Mouse (Mus musculus) erythroid progenitor cell, adult 5-6 weeks (primary cell): ENCODE data around the gene Fubp3. TPM values are rescaled to one million over a fixed set of nuclear protein-coding genes. Genes with fewer than 3 reads are reported as not detected.
"Not testable (repeated sequence)": the region's sequence is repeated elsewhere in the genome, so short reads cannot be mapped to it uniquely, and the experiment has no call there.

ENCODE experiments used
- ATAC-seq: replicated peaks from 2 replicates; pipeline ENCODE4 v1.8.0; 2016; ENCODE audit warnings: moderate number of reproducible peaks, mild to moderate bottlenecking, moderate TSS enrichment, inconsistent platforms; ENCODE audit not compliant: poor library complexity, low FRiP score, severe bottlenecking
- total RNA-seq, 2 experiments: library from RNA; stranded (forward) in 1 of 2; stranded (reverse) in 1 of 2; fragments of 150-400 nt in 1 of 2; fragments of 186-747, 209-891 nt in 1 of 2; gene quantifications; 2 replicates each; pipeline versions ENCODE4 v1.2.3 to v1.2.4; 2015 to 2017; ENCODE audit warnings: low replicate concordance in 2 of 2

The Fubp3 gene
- total RNA-seq (2015; ENCODE audit: low replicate concordance) (3.4 and 3.6 TPM in 2 replicates), total RNA-seq (2017; ENCODE audit: low replicate concordance) (3.6 and 5.0 TPM in 2 replicates)

- ATAC-seq, result peak; percentile 76
Observed at GRCm38 (mm10) chr2:31572051-31572914, at the start of gene Fubp3. Gene Fubp3, plus strand, starts transcription at chr2:31572651.

GRCm38 (mm10) chr2:31524641-31525040 is 47.8 kb upstream of the Fubp3 start:
- ATAC-seq, result no peak

- ATAC-seq, result no peak
Observed at GRCm38 (mm10) chr2:31525778-31526177, 46.7 kb upstream of the Fubp3 start.

- no peak for ATAC-seq
Observed at GRCm38 (mm10) chr2:31530201-31530600, 42.2 kb upstream of the Fubp3 start.

- no peak for ATAC-seq
Observed at GRCm38 (mm10) chr2:31537054-31537453, 35.4 kb upstream of the Fubp3 start.

GRCm38 (mm10) chr2:31538745-31539144 is 33.7 kb upstream of the Fubp3 start:
- no peak for ATAC-seq

- ATAC-seq, result no peak
Observed at GRCm38 (mm10) chr2:31541581-31541980, 30.9 kb upstream of the Fubp3 start.

GRCm38 (mm10) chr2:31547726-31548125 is 24.7 kb upstream of the Fubp3 start:
- ATAC-seq, result no peak

- ATAC-seq, result no peak
Observed at GRCm38 (mm10) chr2:31550503-31550902, 21.9 kb upstream of the Fubp3 start.

GRCm38 (mm10) chr2:31551351-31551750 is 21.1 kb upstream of the Fubp3 start:
- ATAC-seq, result not testable (repeated sequence)

GRCm38 (mm10) chr2:31551971-31552370 is 20.5 kb upstream of the Fubp3 start:
- no peak for ATAC-seq

GRCm38 (mm10) chr2:31554619-31555018 is 17.8 kb upstream of the Fubp3 start:
- ATAC-seq, result no peak

- peak; percentile 60; the same call in 1 of the 2 replicates for ATAC-seq
Observed at GRCm38 (mm10) chr2:31572915-31573635, 624 bp downstream of the Fubp3 start.

GRCm38 (mm10) chr2:31581617-31582016 is 9.2 kb downstream of the Fubp3 start:
- no peak for ATAC-seq

- no peak for ATAC-seq
Observed at GRCm38 (mm10) chr2:31591799-31592484, 19.5 kb downstream of the Fubp3 start.

- ATAC-seq, result peak; percentile 75
Observed at GRCm38 (mm10) chr2:31607555-31607954, 35.1 kb downstream of the Fubp3 start.

- ATAC-seq, result no peak
Observed at GRCm38 (mm10) chr2:31609859-31610261, 37.4 kb downstream of the Fubp3 start.

GRCm38 (mm10) chr2:31610922-31611321 is 38.5 kb downstream of the Fubp3 start:
- no peak for ATAC-seq

- no peak for ATAC-seq
Observed at GRCm38 (mm10) chr2:31611400-31611799, 38.9 kb downstream of the Fubp3 start.

- ATAC-seq, result no peak
Observed at GRCm38 (mm10) chr2:31612627-31613026, 40.2 kb downstream of the Fubp3 start.
